Mouse (Mus musculus) left cerebral cortex, adult 9 months (tissue): Measurements from ENCODE around the gene 1700066M21Rik.

Experiments used
- DNase-seq, 2 experiments: peaks; one replicate each; pipeline ENCODE4 v3.0.0; 2022; ENCODE audit warnings: low spot score in 2 of 2

The 1700066M21Rik gene

DNA sequence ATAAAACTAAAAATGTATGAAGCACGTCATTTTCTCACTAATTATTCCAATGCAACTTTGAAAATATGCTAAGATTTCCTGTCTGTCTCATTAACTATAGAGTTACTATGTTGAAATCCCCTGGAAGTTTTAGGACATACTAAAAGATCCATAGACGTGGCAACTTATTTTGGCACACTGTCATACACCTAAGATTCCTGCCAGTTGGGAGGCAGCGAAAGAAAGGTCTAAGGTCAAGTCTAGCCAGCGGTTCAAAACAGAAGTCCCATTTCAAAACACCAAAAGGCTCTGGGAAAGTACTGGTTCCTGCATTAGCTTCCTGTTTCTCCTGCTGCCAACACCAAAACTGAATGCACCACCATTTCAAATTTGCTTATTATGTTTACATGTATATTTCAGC is 15.0 kb downstream of the 1700066M21Rik start:
- no peak for DNase-seq

DNA sequence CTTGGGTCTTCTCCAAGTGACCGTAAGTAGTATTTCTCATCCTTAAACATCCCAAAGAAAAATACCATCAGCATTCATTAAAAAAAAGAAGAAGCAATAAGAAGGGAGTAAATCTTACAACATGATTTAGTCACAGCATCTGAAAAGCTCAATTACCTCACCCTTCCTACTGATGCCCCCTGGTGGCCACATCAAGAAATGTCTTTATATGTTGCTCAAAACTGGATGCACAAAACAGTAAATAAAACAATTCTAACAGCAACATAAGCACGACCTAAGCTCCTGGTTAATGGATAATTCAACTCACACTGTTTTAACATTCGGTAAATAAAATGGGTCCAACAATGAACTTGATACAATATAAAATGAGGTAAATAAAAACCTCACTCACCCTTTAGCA is 16.6 kb downstream of the 1700066M21Rik start:
- peak in 1 of 2 experiments; percentile 62 for DNase-seq

DNA sequence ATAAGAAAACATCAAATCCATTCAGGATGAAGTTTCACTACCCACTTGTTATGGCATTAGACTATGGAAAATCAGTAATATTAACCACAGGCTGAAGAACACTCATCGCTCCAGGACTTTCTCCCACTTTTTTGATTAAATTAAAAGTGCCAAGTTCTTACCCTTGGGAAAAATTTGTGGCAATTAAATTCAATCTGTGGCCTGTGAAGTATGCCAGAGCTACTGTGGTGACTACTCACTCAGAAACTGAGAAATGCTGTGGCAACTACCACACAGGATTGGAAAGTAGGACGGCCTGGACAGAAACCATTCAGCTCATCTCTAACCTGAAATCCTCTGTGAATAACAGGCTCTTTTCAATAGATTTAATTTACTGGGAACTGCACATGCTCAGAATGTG is 22.9 kb downstream of the 1700066M21Rik start:
- DNase-seq: no peak

DNA sequence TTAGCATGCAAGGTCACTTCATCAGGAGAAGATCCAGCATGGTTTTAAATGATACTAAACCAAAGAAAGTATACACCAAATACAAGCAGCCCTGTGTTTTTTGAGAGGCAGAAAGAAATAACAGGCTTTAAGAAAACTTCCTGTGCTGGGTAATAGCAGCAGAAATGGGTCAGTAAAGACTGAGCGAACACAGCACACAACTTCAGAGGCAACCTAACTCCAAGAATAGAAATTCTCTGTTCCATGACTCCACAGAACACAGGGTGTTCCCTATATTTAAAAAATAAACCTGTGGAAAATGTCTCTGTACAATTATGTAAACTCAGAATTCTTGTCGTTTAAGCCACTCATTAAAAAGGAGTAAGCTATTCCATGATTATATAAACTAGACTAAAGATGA is 23.5 kb downstream of the 1700066M21Rik start:
- DNase-seq: no peak

DNA sequence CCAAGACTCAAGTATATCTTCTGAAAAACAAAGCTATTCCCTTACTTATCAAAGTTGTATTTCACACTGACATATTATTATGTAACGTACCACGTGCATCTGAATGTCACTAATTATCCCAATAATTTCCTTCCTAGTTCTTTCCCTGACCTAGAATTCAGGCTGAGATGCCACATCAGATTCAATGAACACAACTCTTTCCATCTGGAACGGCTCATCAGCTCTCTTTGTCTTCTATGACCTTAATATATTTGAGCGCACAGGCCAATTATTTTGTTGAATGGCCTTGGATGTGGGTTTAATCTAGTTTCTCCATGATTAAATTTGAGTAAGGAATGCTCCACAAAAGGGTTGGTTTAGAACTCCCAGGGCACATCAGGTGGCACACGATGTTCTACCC is 24.7 kb downstream of the 1700066M21Rik start:
- no peak for DNase-seq

DNA sequence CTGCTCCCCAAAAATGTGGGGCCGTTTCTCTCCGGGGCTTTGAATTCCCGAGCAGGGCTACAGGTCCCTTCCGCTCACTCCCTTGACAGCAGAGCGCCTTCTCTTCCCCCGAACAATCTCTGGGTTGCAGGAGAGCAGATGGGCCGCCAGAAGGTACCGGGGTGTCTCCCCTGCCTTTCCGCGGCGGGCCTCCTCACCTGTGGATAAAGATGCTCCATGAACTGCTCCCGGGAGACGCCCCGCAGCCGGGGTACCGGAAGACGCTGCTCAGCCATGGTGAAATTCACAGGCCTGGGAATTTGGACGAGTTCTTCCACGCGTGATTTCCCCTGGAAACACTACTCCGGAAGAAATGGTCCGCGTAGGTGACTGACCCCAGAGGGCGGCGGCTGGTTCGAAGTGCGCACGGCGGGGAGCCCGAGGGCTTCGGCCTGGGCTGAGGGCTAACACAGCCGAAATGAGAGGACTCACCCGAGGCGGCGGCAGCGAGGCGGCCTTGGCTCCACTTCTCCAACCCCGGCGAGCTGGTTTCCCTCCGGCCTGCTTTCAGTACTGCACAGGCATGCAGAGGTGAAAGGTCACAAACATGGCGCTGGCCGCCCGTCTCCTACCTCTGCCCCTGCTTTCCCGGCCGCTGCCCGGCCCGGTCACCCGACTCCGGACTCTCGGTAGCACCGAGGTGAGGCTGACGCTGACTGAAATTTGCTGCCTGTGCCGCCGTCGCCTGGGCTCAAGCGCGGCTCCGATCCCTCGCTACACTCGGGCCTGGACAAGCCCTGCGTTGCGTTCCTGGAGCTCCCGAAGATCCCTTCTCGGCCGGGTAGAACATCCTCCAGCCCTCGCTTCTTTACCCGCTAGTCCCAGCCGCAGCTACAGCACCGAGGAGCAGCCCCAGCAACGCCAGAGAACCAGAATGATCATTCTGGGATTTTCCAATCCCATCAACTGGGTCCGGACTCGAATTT is 29.0 kb downstream of the 1700066M21Rik start, which contains the start of the genes Maip1 and Tyw5:
Maip1 (plus strand) TSS at position 142 of the 965 bp plus-strand sequence.
Tyw5 (minus strand) TSS at position 915 of the 965 bp plus-strand sequence.
- DNase-seq: peak; percentile 62 to 78

DNA sequence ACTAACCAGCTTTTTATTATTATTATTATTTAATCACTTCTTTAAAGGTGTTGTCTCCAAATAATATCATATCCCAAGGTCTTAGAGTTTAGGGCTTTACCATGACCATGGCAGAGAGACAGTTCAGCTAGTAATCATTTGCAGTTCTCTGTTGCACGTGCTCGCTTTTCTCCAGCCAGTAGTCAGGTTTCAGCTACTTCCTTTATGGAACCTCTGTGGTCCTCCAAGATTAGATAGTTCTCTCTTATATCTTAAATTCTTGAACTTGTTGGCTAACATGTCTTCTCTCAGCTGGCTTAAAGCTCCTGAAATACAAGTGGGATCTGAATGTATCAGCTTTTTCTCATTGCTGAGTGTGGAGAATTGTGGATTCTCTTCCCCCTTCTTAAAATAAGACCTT is 31.6 kb downstream of the 1700066M21Rik start:
- DNase-seq: no peak

DNA sequence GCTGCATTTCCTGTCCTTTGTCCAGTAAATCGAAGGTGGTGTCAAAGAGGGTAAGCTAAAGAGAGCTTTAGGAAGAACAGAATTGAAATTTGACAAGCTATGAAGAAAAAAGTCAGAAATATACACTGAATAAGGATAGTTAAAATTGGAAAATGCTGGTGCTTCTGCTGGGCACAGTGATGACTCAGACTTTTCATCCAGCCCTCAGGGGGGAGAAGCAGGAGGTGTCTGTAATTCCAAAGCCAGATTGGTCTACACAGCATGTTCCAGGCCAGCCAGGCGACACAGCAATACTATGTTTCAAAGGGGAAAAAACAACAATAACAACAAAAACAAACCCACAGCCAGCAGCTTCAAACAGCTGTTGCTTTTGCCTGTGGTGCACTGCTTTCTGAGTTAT is 36.0 kb downstream of the 1700066M21Rik start:
- DNase-seq: no peak

DNA sequence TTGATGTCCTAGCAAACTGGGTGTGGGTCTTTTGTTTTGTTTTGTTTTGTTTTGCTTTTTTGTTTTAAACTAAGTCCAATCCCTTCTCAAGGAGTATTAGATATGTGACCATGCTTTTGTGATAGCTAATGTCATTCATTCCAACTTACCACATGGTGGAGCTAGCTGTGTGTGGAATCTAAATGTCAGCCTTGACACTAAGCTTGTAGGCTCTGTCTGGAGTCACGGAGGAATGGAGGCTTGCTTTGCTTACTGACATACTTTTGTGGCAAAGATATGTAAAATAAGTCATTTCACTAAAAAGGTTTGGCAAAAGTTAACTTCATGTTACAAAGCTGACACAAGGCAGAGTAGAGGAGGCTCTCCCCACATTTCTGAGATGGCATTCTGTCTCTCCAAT is 46.3 kb downstream of the 1700066M21Rik start:
- no peak for DNase-seq

DNA sequence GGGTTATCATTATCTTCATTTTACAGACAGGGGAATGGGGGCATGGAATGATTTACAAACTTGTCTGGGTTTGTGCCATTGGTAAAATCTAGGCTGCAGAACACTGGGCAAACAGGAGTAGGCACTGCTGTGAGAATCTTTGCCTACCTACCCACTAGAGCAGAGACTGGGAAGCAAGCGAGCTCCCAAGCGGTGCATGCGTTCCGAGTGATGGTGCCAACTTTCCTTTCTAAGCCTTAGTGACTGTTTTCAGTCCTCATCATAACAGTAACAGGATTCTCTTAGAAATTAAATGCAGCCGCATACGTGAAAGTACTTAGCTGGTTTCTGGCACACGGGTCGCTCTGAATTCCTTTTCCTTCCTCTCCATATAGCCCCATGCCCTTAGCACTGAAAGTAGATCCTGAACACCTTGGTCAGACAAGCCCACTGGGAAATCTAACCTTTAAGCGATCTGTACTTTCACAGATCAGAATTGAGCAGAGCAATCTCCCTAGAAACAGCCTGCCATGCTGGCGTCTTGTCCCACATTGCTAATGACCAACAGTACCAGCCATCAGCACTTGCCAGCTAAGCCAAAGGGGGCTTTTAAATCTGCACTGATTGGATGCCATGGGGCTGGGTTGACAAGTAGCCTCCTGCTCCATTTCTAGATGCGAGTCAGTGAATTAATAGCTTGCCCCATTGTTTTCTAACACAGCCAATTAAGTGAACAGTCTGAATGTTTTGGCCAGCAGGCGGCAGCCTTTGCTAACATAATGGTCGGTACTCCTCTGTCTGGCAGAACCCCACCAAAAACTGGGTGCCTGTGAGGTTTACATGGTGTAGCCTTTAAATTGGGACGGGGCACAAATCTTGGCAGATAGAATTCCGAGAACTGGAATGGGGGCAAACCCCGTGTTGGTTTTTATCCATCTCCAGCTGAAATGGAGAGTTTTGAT is 51.2 kb downstream of the 1700066M21Rik start:
- DNase-seq: peak; percentile 37 to 94

DNA sequence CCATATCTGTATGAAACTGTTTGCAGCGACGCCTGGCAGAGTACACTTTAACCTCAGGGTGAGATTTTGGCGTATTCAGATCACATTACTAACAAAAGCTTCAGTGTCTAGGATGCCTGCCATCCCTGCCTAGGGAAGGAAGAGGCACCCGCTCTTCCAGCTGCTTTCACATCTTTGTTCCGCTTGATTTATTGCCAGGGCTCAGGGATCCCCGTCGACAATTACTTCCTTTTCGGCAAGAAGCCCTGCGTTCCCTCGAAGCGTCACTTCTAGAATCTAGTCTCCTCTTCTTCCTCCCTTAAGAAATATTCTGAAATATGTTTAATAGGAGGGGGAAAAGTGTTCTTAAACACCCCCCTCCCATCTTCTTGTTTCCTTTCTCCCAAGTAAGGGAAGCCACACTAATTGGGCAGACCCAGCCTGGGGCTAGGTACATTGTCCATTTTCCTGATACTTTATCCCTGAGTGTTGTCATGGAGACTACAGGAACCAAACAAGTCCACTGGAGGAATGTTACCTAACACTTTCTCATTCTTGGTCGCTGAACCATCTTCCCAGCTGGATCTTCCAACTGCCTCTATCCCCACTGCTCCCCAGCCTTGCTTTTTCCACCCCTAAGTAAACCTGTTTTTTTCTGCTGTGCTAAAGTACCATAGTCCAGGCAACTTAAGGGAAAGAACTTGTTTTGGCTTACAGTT is 52.5 kb downstream of the 1700066M21Rik start:
- no peak for DNase-seq

DNA sequence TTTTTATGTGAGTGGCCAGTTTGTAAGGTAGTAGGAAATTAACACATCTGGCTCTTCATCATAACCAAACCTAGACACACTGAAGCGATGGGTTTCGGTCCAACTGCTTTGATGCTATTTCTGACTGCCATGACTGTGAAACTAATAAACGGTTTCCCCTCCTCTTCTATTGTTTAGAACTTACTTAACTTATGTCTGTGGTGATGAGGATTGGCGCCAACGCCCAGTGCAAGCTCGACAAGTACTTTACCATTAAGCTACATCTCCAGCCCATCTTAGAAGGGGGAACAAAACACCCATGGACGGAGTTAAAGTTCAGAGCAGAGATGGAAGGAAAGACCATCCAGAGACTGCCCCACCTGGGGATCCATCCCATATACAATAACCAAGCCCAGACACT is 55.7 kb downstream of the 1700066M21Rik start:
- no peak for DNase-seq
